Comparison of ENCODE assay signal across 1 mouse cellular context in genomic region chr9:46282631-46283436, GRCm38 (mm10).
TF ChIP-seq lines count a peak whose summit lies in the region.

Gene Bud13, plus strand, starts transcription at chr9:46283008.

TF ChIP-seq in CH12.LX, 34 proteins besides CTCF, POLR2A, EP300 and RAD21 (continued from another document):
- TF ChIP-seq JUN (IDR thresholded peaks at IDR 0.05; ENCODE audit: insufficient read depth, low read depth, low read length) (no peak), SMC3 (IDR thresholded peaks at IDR 0.05; ENCODE audit: low read depth, low read length) (no peak; the same call in 1 of the 2 replicates), MAX (IDR thresholded peaks at IDR 0.05; ENCODE audit: low read length) (peak; percentile 47; the same call in 1 of the 2 replicates), BHLHE40 (IDR thresholded peaks at IDR 0.05; ENCODE audit: low read depth, low read length) (no peak), ELF1 (IDR thresholded peaks at IDR 0.05; ENCODE audit: low read depth, low read length) (peak; percentile 86), USF1 (IDR thresholded peaks at IDR 0.05; ENCODE audit: low read depth, low read length) (no peak), MYC (IDR thresholded peaks at IDR 0.05; ENCODE audit: low read depth, low read length) (peak; percentile 81), USF2 (conservative IDR thresholded peaks at IDR 0.05; ENCODE audit: low read depth, low read length) (no peak), ZKSCAN1 (IDR thresholded peaks at IDR 0.05; ENCODE audit: borderline replicate concordance, low read depth, low read length) (no peak), IRF4 (IDR thresholded peaks at IDR 0.05; ENCODE audit: low read depth, low read length) (no peak; the same call in 1 of the 2 replicates), ZNF384 (IDR thresholded peaks at IDR 0.05; ENCODE audit: low read depth, low read length) (no peak; the same call in 1 of the 2 replicates), MAZ (IDR thresholded peaks at IDR 0.05; ENCODE audit: low read depth, low read length) (peak; percentile 80), ETS1 (conservative IDR thresholded peaks at IDR 0.05; ENCODE audit: low read depth, low read length) (peak; percentile 38)
